Mouse (Mus musculus) limb, embryonic 15.5 days (tissue): ENCODE data around the gene Rpl7l1. TPM values are rescaled to one million over a fixed set of nuclear protein-coding genes. Genes with fewer than 3 reads are reported as not detected.

Experiments
- ATAC-seq: fragments of 200-750 bp; cut with Nextera tagmentation; 2 replicates; pipeline ENCODE4 v1.8.0; 2017; ENCODE audit warnings: low read depth, moderate TSS enrichment; ENCODE audit not compliant: insufficient number of reproducible peaks, low FRiP score, low TSS enrichment
- H3K27ac ChIP-seq: fragments of 300-500 bp; sonication (generic); 2 replicates; pipeline ENCODE4 v1.5.1; 2015; ENCODE audit warnings: moderate library complexity, mild to moderate bottlenecking, inconsistent platforms
- H3K27me3 ChIP-seq: fragments of 300-500 bp; sonication (generic); 2 replicates; pipeline ENCODE4 v1.6.1; 2015; ENCODE audit warnings: inconsistent platforms
- H3K36me3 ChIP-seq: fragments of 300-500 bp; sonication (generic); 2 replicates; pipeline ENCODE4 v1.6.1; 2015; ENCODE audit warnings: inconsistent platforms
- H3K4me1 ChIP-seq: fragments of 300-500 bp; sonication (generic); 2 replicates; pipeline ENCODE4 v1.6.1; 2015; ENCODE audit warnings: inconsistent platforms
- H3K4me2 ChIP-seq: fragments of 300-500 bp; sonication (generic); 2 replicates; pipeline ENCODE4 v1.6.1; 2015; ENCODE audit warnings: mild to moderate bottlenecking, inconsistent platforms
- H3K4me3 ChIP-seq: fragments of 300-500 bp; sonication (generic); 2 replicates; pipeline ENCODE4 v1.5.1; 2015; ENCODE audit warnings: mild to moderate bottlenecking, inconsistent platforms
- H3K9ac ChIP-seq: fragments of 300-500 bp; sonication (generic); 2 replicates; pipeline ENCODE4 v1.6.1; 2015; ENCODE audit warnings: inconsistent platforms
- H3K9me3 ChIP-seq: fragments of 300-500 bp; sonication (generic); 2 replicates; pipeline ENCODE4 v1.6.1; 2016; ENCODE audit warnings: inconsistent platforms
- WGBS: fragments of 180-500 bp; shearing (Covaris S2); methylation state at CpG from one replicate; pipeline ENCODE4 v1.1.7; 2015; 5-methylcytosine and 5-hydroxymethylcytosine counted together
- polyA plus RNA-seq: library from polyadenylated mRNA; unstranded; fragments of >200 nt; fragmentation: Nextera tagmentation; extraction: Ambion mirVana; gene quantifications from 2 replicates; pipeline ENCODE4 v1.2.1, GENCODE M21; 2015

The Rpl7l1 gene
- polyA plus RNA-seq, 1 experiment from 2014 or later, result 151 TPM

GRCm38 (mm10) chr17:46758753-46759152, 23.7 kb downstream of the Rpl7l1 start:
- no peak overlapping the region for H3K9ac ChIP-seq
- no peaks in the 10 kb centered on the region for H3K27me3 ChIP-seq
- 77% methylated on average over 12 of the region's 12 CpGs for WGBS
- no peak overlapping the region for H3K4me3 ChIP-seq
- 0 out of 2 replicates have a peak, but pooled peaks cover 4% of the 10 kb centered on the region for H3K4me1 ChIP-seq
- no peak overlapping the region for H3K4me2 ChIP-seq
- H3K36me3 ChIP-seq, result no peaks in the 10 kb centered on the region
- H3K9me3 ChIP-seq, result no peaks in the 10 kb centered on the region
- ATAC-seq, result no peak
- H3K27ac ChIP-seq, result no peak overlapping the region

DNA sequence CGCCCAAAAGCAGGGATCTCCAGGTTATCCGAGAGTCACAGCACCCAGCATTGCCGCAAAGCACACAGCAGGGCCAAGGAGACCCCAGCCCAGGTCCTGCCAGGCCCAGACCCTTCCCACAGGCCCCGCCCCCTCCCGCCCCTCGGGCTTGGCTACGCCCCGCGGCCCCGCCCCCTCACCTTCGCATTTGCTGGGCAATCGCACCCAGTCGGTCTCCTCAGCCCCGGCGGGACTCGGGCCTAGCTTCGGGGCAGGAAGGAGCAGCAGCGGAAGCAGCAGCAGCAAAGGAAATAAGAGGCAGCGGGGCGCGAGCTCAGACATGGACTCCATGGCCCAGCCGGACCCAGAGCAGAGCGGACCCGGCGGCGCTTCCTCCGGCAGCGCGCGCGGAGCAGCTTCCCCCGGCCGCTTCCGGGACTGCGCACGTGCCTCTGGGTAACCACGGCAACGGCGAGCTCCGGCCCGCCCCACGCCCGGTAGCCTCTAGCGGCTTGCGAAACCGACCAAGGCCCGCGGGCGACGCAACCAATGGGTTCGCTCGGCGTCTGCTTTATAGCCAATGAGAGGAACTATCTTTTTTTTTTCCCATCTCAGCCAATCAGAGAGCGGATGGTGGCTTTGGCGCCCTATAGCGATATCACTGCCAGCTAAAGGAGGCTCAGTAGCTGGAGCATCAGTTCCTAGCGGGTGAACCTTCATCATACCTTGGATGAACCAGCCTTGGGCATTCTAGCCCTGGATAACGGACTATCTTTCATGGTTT, 30.5 kb downstream of the Rpl7l1 start, which contains the start of gene Cnpy3:
Gene Cnpy3, minus strand, starts transcription at position 421 of the 763 bp plus-strand sequence.
- under 1% methylated on average over 58 of the region's 58 CpGs for WGBS
- Histone ChIP-seq H3K36me3 (peaks cover 7% of the 10 kb centered on the region; the same call in 1 of the 2 replicates), H3K9me3 (no peaks in the 10 kb centered on the region), H3K27me3 (no peaks in the 10 kb centered on the region), H3K4me3 (peak within 1 kb of the TSS; percentile 82), H3K9ac (peak within 1 kb of the TSS; percentile 65), H3K27ac (peak within 1 kb of the TSS; percentile 94), H3K4me1 (peaks cover 19% of the 10 kb centered on the region), H3K4me2 (peak within 1 kb of the TSS; percentile 67)
- peak; percentile 97 for ATAC-seq

DNA sequence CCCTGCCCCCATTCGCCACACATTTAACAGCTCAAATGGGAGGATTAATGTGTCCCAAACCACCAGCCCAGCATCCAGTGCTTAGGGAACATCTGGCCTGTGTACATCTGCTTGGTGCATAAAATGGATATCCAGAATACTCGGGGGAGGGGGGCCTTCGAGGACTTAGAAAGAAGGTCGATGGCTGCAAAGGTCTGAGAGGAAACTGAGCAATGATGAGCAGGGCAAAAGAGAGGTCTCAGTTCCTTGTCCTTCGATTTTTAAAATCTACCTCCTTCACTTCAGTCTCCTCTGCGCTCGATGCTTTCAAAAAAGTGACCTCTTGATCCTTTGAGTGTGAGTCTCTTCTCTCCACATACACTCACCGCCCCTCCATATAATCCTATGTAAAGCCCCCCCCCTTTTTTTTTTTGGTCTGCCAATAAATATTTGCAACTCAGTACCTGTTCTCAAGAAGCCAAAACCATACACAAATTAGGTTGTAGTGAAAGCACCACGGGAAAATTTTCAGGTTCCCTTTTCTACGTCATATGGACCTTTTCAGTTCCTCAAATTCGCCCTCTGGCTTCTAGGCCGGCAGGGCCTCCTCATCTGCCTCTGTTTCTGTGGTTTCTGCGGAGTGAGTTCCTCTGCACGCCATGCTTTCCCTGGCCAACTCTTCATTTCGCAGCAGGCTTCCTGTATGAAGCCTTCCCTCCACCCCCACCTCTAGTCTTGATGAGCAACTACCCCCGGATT, 31.2 kb downstream of the Rpl7l1 start:
- no peak for ATAC-seq
- peak overlapping the region; percentile 94 for H3K27ac ChIP-seq
- 15% methylated on average over 16 of the region's 16 CpGs for WGBS
- H3K4me3 ChIP-seq, result peak overlapping the region; percentile 82
- H3K9me3 ChIP-seq, result no peaks in the 10 kb centered on the region
- H3K9ac ChIP-seq, result peak overlapping the region; percentile 65
- peaks cover 18% of the 10 kb centered on the region for H3K4me1 ChIP-seq
- H3K36me3 ChIP-seq, result peaks cover 13% of the 10 kb centered on the region; the same call in 1 of the 2 replicates
- H3K27me3 ChIP-seq, result no peaks in the 10 kb centered on the region
- peak overlapping the region; percentile 67 for H3K4me2 ChIP-seq

DNA sequence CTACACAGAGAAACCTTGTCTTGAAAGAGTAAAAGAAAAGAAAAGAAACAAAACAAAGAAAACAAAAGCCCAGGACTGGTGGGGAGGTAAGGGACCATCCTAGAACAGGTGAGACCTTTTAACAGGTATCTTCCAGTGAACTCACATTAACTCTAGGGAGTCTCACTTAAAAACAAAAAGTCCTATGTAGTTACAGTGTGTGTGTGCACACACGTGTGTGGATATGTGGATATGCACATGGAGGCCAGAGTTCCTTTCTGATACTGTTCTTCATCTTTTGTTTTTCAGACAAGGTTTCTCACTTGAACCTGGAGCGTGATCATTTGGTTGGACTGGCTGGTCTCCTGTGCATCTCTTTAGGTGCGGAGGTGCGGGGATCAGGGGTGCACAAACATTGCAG, 31.9 kb downstream of the Rpl7l1 start:
- WGBS, result 71% methylated on average over 4 of the region's 4 CpGs
- ATAC-seq, result no peak
- H3K9me3 ChIP-seq, result no peaks in the 10 kb centered on the region
- H3K4me2 ChIP-seq, result peak overlapping the region; percentile 67
- no peaks in the 10 kb centered on the region for H3K27me3 ChIP-seq
- H3K36me3 ChIP-seq, result peaks cover 18% of the 10 kb centered on the region; the same call in 1 of the 2 replicates
- peaks cover 18% of the 10 kb centered on the region for H3K4me1 ChIP-seq
- peak overlapping the region; percentile 94 for H3K27ac ChIP-seq
- peak overlapping the region; percentile 82 for H3K4me3 ChIP-seq
- H3K9ac ChIP-seq, result peak overlapping the region; percentile 65

- ATAC-seq, result no peak
- Histone ChIP-seq H3K4me1 (peaks cover 18% of the 10 kb centered on the region), H3K4me3 (no peak overlapping the region), H3K4me2 (no peak overlapping the region), H3K9ac (no peak overlapping the region), H3K27ac (no peak overlapping the region), H3K9me3 (no peaks in the 10 kb centered on the region), H3K27me3 (no peaks in the 10 kb centered on the region), H3K36me3 (peaks cover 26% of the 10 kb centered on the region)
- 95% methylated on average over 5 of the region's 5 CpGs for WGBS
Observed at GRCm38 (mm10) chr17:46749282-46749681, 33.2 kb downstream of the Rpl7l1 start.

- Histone ChIP-seq H3K36me3 (peaks cover 41% of the 10 kb centered on the region), H3K9ac (no peak overlapping the region), H3K27me3 (no peaks in the 10 kb centered on the region), H3K4me3 (no peak overlapping the region), H3K4me1 (peaks cover 18% of the 10 kb centered on the region), H3K27ac (no peak overlapping the region), H3K9me3 (no peaks in the 10 kb centered on the region), H3K4me2 (no peak overlapping the region)
- 95% methylated on average over 2 of the region's 2 CpGs for WGBS
- no peak for ATAC-seq
Observed at GRCm38 (mm10) chr17:46747806-46748205, 34.7 kb downstream of the Rpl7l1 start.

DNA sequence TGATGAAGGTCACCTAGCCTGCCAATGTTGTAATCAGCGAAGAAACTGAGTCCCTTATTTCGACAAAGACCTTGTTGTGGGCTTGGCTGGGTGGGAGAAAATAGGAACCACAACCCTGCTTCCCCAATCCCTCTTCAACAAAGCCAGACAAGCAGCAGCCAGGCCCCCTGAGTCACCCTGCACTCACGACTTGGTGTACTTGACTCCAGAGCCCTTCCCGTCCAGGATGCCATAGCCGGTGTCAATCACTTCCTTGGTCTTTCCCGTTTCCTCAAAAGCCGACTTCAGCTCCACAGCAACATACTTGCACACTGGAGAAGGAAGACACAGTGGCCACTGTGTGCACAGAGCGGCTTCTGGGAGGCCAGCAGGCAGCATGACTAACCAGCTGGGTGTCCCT, 35.2 kb downstream of the Rpl7l1 start:
- no peak overlapping the region for H3K4me2 ChIP-seq
- WGBS, result 87% methylated on average over 8 of the region's 8 CpGs

DNA sequence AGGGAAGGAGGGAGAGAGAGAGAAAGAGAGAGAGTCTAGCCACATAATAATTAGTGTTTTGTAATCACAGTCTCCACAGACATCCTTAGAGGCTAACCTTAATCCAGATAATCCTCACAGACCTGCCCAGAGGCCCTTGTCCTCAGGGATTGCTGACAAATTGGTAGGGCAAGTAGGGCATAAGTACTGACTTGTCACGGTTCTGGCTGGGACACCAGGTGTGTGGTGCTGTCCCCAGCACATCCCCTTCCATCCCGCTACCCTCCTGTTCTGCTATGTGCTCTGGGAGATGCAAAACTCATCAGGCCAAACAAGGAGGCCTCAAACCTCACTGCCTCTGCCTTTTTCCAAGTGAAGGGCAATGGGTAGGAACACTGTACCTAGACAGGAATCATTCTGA, 37.0 kb downstream of the Rpl7l1 start:
- H3K36me3 ChIP-seq, result peaks cover 54% of the 10 kb centered on the region
- no peaks in the 10 kb centered on the region for H3K9me3 ChIP-seq
- H3K4me1 ChIP-seq, result peaks cover 3% of the 10 kb centered on the region; the same call in 1 of the 2 replicates
- no peak overlapping the region for H3K9ac ChIP-seq
- no peak for ATAC-seq
- 79% methylated on average over 2 of the region's 2 CpGs for WGBS
- H3K4me2 ChIP-seq, result no peak overlapping the region
- no peak overlapping the region for H3K27ac ChIP-seq
- H3K4me3 ChIP-seq, result no peak overlapping the region
- no peaks in the 10 kb centered on the region for H3K27me3 ChIP-seq

More for the DNA sequence above, 35.2 kb downstream of the Rpl7l1 start:
- no peak overlapping the region for H3K27ac ChIP-seq
- peaks cover 46% of the 10 kb centered on the region for H3K36me3 ChIP-seq
- H3K9ac ChIP-seq, result no peak overlapping the region
- no peaks in the 10 kb centered on the region for H3K27me3 ChIP-seq
- no peak for ATAC-seq
- H3K4me1 ChIP-seq, result peaks cover 13% of the 10 kb centered on the region
- H3K9me3 ChIP-seq, result no peaks in the 10 kb centered on the region
- H3K4me3 ChIP-seq, result no peak overlapping the region

- no peaks in the 10 kb centered on the region for H3K9me3 ChIP-seq
- no peak overlapping the region for H3K4me3 ChIP-seq
- 82% methylated on average over 9 of the region's 9 CpGs for WGBS
- H3K4me2 ChIP-seq, result no peak overlapping the region
- H3K9ac ChIP-seq, result no peak overlapping the region
- H3K27me3 ChIP-seq, result no peaks in the 10 kb centered on the region
- H3K36me3 ChIP-seq, result peaks cover 55% of the 10 kb centered on the region
- no peaks in the 10 kb centered on the region for H3K4me1 ChIP-seq
- no peak overlapping the region for H3K27ac ChIP-seq
- ATAC-seq, result no peak
Observed at GRCm38 (mm10) chr17:46742986-46743385, 39.5 kb downstream of the Rpl7l1 start.

- Histone ChIP-seq H3K36me3 (peaks cover 55% of the 10 kb centered on the region), H3K4me2 (no peak overlapping the region), H3K9ac (no peak overlapping the region), H3K4me3 (no peak overlapping the region), H3K4me1 (no peaks in the 10 kb centered on the region), H3K27ac (no peak overlapping the region), H3K9me3 (no peaks in the 10 kb centered on the region), H3K27me3 (no peaks in the 10 kb centered on the region)
- ATAC-seq, result no peak
- WGBS, result 87% methylated on average over 6 of the region's 6 CpGs
Observed at GRCm38 (mm10) chr17:46741305-46741704, 41.2 kb downstream of the Rpl7l1 start.

DNA sequence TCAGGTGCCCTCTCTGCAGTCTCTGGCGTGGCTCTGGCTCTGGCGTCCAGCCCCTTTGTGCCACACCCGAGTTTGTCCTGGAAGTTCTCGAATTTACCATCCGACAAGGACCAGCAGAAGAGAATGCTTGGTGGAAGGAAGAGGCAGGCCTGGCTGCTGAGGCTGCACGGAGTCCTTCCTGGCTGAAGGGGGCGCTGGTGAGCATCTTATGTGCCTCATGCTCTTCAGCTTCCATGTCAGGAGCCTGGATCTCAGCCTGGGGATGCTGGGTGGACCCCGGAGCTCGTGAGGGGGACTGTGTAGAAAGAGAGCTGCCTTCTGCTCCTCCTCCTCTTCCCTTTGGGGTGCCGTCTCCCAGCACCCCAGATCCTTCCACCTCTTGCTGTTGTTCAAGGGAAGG, 46.3 kb downstream of the Rpl7l1 start:
- Histone ChIP-seq H3K27ac (no peak overlapping the region), H3K27me3 (no peaks in the 10 kb centered on the region), H3K9me3 (no peaks in the 10 kb centered on the region), H3K9ac (no peak overlapping the region), H3K36me3 (peaks cover 32% of the 10 kb centered on the region), H3K4me3 (no peak overlapping the region), H3K4me1 (no peaks in the 10 kb centered on the region), H3K4me2 (no peak overlapping the region)
- no peak for ATAC-seq
- WGBS, result 59% methylated on average over 9 of the region's 10 CpGs

- 82% methylated on average over 7 of the region's 7 CpGs for WGBS
- Histone ChIP-seq H3K27ac (no peak overlapping the region), H3K9ac (no peak overlapping the region), H3K4me2 (no peak overlapping the region), H3K36me3 (peaks cover 30% of the 10 kb centered on the region), H3K27me3 (no peaks in the 10 kb centered on the region; the same call in 1 of the 2 replicates), H3K4me3 (no peak overlapping the region), H3K9me3 (no peaks in the 10 kb centered on the region), H3K4me1 (no peaks in the 10 kb centered on the region)
- ATAC-seq, result no peak
Observed at GRCm38 (mm10) chr17:46735287-46735686, 47.2 kb downstream of the Rpl7l1 start.
